Mouse (Mus musculus) ovary, postnatal 14 days (tissue): ENCODE measurements around the gene Zcchc24.

Experiments
- DNase-seq: peaks from one replicate; pipeline ENCODE4 v3.0.0; 2022; ENCODE audit warnings: low spot score

Zcchc24 gene

DNA sequence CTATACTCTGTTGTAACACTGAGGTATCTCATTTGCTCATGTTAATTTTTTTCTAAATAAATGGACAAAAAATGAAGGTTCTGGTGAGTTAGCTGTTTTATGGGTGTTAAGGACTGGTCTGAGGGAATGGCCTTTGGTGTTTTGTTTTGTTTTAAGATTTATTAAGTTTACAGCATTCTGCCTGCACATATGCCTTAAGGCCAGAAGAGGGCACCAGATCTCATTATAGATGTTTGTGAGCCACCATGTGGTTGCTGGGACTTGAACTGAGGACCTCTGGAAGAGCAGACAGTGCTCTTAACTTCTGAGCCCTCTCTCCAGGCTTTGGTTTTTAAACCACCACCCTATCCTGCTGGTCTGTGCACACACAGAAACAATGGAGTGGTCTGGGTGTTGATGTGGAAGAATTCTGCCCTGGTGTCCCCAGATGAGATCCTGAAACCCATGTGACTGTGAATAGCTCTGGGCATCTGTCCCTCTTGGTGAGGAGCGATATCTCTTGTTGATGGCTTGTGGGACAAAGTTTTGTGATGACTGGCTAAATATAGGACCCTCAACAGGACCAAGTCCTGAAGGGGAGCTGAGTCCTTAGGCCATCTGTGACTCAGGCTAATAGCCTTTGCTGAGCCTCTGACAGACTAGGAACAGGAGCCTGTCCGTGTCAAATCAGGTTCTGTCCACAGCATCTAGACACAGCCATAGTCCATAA lies 102.0 kb downstream of the Zcchc24 start:
- no peak for DNase-seq

DNA sequence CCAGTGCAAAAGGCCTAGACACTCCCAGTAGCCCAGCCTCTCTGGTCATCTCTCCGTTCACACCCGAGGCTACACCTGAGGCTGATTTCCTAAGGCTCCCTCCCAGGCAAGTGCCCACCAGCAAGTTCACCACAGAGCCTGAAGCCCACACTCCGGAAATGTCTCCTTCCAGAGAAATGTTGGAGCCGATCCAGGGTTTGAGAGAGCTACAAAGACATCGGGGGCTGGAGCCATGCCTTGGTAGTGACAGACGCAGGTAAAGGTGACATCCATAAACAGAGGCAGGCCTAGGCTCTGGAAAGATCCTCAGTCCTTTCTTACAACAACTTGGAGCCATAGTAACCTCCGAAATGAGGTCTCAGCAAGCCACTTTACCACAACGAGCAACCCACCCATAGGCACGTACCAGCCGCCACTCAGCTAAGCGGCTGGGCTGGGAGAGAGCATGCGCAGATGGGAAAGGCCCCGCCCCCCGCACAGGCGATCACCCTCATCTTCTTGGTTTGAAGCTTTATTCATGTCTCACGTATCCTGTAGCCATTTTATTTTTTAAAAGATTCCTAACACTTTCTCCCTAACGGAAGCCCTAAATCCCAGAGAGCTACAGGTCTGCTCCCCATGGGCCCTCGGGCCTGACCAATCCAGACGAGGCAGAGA lies 103.4 kb downstream of the Zcchc24 start:
- no peak for DNase-seq

DNA sequence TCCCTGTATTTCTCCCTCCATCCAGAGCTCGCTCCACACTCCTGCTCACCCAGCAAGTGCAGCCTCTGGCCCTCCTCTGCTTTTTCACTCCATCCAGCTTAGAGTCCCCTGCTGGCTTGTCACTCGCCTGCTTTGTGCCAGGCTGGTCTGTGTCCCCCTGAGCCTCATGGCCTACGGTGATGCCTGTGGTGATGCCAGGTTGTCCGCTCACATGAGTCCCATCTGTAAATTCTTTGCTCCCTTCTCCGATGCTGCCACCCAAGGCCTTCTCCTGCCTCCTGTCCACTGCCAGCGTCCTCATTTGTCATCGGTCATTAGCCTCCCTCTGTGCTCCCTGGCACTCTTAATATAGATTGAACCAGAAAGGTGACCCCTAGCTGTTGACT lies 104.5 kb downstream of the Zcchc24 start:
- DNase-seq: no peak

DNA sequence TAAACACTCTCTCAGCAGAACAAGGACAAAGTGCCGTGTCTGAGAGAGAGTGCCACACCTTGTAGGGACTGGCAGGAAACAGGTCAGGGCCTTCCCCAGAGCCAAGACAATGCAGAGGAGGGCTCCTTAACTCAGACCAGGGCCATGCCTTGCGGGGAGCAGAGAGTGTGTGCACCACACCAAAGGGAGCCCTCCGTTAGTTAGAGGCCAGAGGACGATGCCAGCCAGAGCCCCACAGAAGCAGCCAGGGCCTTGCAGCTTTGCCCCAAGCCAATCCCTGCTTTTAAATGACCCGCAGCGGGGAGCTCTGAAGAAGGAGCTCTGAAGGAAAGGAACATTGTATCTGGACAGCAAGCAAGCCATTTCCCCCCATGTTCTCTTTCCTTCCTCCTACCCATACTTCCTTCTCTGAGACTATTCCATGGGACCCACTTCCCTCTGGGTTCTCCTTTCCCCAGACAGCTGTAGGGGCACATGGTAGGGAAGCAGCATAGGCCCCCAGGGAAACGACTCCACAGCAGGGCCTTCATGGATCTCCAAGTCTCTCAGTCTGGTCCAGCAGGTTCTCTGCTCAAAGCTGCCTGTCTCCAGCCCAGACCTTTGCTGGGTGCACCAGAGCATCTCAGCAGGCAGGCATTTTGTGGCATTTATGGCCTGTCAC lies 105.1 kb downstream of the Zcchc24 start:
- no peak for DNase-seq
